Mouse (Mus musculus): Measurements from ENCODE around the gene Pnmt. TPM values are rescaled to one million over a fixed set of nuclear protein-coding genes. Genes with fewer than 3 reads are reported as not detected.

Pnmt gene
- polyA plus RNA-seq, 1 experiment from 2014 or later: 4.8 TPM

DNA sequence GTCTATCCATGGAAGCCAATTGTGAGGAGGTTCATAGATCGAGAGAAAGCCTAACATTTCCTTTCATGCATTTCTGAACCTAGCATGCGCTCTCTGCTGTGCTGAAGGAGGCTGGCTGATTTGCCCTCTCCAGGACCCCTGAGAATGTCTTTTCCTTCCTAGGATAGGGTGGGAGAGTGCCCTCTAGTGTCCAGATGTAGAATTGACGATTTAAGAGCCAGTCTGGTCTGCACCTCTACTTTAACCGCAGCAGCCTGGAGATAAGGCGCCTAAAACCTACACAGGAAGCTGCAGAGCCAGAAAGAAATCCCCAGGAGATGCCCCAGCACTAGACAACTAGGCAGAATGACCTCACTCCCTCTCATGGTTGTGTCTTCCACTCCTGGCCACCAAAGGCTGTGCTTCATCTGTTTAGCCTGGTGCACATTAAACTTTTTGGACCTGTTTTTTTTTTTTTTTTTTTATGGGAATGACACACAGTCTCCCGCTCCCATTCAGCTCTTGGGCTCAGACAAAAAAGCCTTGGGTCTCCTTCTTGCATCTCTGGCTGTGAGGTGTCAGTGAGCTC, 30.4 kb upstream of the Pnmt start:
- Histone ChIP-seq H3K27ac (ENCODE audit: low read depth, low read length) (no peak overlapping the region), H3K4me3 (ENCODE audit: low read depth, low read length) (no peak overlapping the region), H3K4me2 (no peak overlapping the region), H3K9me3 (replicated peaks; ENCODE audit: control insufficient read depth, low read length) (no peaks in the 10 kb centered on the region), H3K36me3 (ENCODE audit: control insufficient read depth, insufficient read depth, low read length) (no peaks in the 10 kb centered on the region), H3K4me1 (ENCODE audit: control insufficient read depth, insufficient read depth, low read length) (peaks cover 28% of the 10 kb centered on the region), H3K9ac (ENCODE audit: low read depth, low read length) (no peak overlapping the region), H3K27me3 (ENCODE audit: control insufficient read depth, insufficient read depth, low read length) (peaks cover 38% of the 10 kb centered on the region)
- 8% methylated on average over 6 of the region's 6 CpGs for WGBS (ENCODE audit: insufficient replicate concordance)
- no peak for ATAC-seq (replicated peaks; ENCODE audit: insufficient number of reproducible peaks, low FRiP score, low TSS enrichment)

DNA sequence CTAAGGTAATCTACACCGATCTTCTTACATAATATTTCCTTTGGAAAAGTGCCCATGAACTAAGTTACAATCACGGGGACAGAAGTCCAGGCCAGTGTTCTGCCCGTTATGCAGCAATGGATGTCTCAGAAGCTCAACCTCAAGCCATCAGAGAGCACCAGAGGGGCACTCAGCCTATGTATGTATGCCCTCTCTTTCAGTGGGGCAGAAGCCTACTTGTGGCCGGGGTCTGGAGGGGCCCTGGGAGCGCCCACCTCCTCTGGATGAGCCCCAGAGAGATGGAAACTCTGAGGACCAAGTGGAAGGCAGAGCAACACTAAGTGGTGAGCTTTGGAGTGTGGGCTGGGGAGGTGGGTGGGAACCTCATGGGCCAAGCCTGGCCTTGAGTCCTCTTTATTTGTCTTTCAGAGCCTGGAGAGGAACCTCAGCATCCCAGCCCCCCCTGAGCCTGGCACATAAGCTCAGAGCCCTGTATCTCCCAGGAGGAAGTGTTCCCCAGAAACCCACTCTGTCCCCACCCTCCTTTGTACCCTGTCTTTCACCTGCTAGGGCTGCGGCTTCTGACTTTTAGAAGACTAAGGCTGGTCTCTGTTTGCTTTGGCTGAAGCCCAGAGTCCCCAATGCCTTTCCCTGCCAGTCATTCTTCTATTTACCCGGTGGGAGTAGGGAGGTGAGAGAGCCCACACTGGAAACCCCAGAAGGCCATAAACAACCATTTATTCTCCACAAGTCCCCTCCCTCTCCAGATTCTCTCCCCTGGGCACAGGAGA, 29.4 kb upstream of the Pnmt start:
- Histone ChIP-seq H3K36me3 (ENCODE audit: control insufficient read depth, insufficient read depth, low read length) (no peaks in the 10 kb centered on the region), H3K4me3 (ENCODE audit: low read depth, low read length) (no peak overlapping the region), H3K4me1 (ENCODE audit: control insufficient read depth, insufficient read depth, low read length) (peaks cover 35% of the 10 kb centered on the region), H3K9ac (ENCODE audit: low read depth, low read length) (peak overlapping the region; percentile 89; the same call in 1 of the 2 replicates), H3K27me3 (ENCODE audit: control insufficient read depth, insufficient read depth, low read length) (peaks cover 29% of the 10 kb centered on the region), H3K4me2 (peak overlapping the region; percentile 80), H3K27ac (ENCODE audit: low read depth, low read length) (peak overlapping the region; percentile 84), H3K9me3 (replicated peaks; ENCODE audit: control insufficient read depth, low read length) (no peaks in the 10 kb centered on the region)
- no peak for ATAC-seq (replicated peaks; ENCODE audit: insufficient number of reproducible peaks, low FRiP score, low TSS enrichment)
- 71% methylated on average over 7 of the region's 7 CpGs for WGBS (ENCODE audit: insufficient replicate concordance)

DNA sequence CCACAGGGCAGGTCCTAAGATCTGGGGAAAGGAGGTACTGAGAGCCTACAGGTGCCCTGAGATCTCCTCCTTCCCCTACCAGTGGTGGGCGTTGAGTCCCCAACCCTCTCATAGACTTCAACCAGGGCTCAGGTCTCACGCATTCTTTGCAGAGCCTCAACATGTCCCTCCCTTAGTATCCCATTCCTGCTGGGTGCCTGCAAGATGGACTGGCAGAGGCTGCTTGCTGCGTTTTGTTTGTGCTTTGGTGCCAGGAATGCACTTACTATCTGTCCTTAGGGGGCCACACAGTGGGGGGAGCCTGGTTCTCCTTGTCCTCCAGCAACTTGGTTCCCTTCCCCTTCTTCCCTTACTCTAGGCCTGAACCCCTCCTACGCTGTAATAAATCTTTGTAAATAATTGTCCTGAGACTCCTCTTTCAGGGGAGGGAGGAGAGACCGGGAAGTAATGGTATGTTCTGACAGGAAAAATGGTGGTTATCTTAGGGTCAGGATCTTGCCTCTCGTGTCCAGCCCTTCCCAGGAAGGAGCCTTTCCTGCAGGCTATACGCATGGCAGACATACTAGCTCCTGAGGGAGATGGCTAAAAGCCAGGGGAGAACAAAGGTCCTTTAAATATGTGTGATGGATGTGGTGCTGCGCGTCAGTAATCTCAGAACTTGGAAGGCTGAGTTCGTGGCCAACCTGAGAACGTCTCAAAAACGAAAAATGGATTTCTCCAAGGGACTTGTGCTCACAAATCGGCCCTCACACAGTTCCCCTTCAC, 28.7 kb upstream of the Pnmt start:
- Histone ChIP-seq H3K4me1 (ENCODE audit: control insufficient read depth, insufficient read depth, low read length) (peaks cover 35% of the 10 kb centered on the region), H3K4me2 (peak overlapping the region; percentile 80), H3K4me3 (ENCODE audit: low read depth, low read length) (peak overlapping the region; percentile 85), H3K27ac (ENCODE audit: low read depth, low read length) (peak overlapping the region; percentile 84), H3K36me3 (ENCODE audit: control insufficient read depth, insufficient read depth, low read length) (no peaks in the 10 kb centered on the region), H3K9me3 (replicated peaks; ENCODE audit: control insufficient read depth, low read length) (no peaks in the 10 kb centered on the region), H3K27me3 (ENCODE audit: control insufficient read depth, insufficient read depth, low read length) (peaks cover 21% of the 10 kb centered on the region), H3K9ac (ENCODE audit: low read depth, low read length) (peak overlapping the region; percentile 89)
- ATAC-seq (replicated peaks; ENCODE audit: insufficient number of reproducible peaks, low FRiP score, low TSS enrichment): peak; percentile 11; the same call in 1 of the 2 replicates
- WGBS (ENCODE audit: insufficient replicate concordance): 11% methylated on average over 13 of the region's 13 CpGs

DNA sequence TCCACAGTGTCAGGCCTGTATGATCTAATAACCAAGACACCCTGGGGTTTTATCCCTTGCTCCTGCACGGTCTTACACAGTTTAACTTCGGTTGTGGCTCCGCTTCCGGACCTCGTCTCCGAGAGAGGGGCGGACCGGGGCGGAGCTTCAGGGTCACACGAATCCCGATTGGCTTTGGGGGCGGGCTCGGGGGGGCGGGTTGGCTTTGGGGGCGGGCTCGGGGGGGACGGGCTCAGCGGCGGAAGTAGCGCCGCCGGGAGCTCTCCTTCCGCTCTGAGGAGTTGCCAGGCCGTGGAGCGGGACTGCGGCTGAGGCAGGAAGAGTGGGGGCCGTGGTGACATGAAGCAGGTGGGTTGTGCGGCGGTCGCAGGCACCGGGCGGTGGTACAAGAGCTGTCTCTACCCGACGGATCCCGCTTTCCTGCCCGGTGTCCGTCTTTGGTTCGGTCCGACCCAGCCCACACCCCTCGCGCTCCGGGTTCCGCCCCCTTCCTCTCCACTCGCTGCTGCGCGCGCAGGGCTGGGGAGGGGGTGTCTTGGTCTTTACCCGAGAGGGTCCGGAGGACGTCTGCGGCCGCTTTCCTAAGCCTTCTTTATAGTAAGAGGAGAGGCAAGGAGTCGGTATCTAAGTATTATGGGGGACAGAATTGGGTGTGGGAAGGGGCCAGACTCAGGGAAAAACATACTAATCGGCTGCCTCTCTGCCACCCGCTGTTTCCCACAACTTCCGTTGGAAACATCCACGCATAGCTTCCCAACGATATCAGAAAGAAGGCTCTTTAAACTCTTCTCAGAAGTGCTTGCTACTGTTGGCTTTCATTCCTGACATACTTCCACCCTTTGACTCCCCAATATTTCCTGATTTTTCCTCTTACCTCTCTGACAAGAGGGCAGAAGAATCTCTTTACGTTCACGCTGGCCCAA, 27.8 kb upstream of the Pnmt start, which contains the start of gene Stard3:
Stard3 (plus strand) TSS at position 208 of the 923 bp plus-strand sequence.
- Histone ChIP-seq H3K9ac (ENCODE audit: low read depth, low read length) (peak within 1 kb of the TSS; percentile 89), H3K9me3 (replicated peaks; ENCODE audit: control insufficient read depth, low read length) (no peaks in the 10 kb centered on the region), H3K36me3 (ENCODE audit: control insufficient read depth, insufficient read depth, low read length) (no peaks in the 10 kb centered on the region), H3K27ac (ENCODE audit: low read depth, low read length) (peak within 1 kb of the TSS; percentile 84), H3K27me3 (ENCODE audit: control insufficient read depth, insufficient read depth, low read length) (peaks cover 13% of the 10 kb centered on the region), H3K4me1 (ENCODE audit: control insufficient read depth, insufficient read depth, low read length) (peaks cover 35% of the 10 kb centered on the region), H3K4me3 (ENCODE audit: low read depth, low read length) (peak within 1 kb of the TSS; percentile 85), H3K4me2 (peak within 1 kb of the TSS; percentile 80)
- ATAC-seq (replicated peaks; ENCODE audit: insufficient number of reproducible peaks, low FRiP score, low TSS enrichment): peak; percentile 82
- WGBS (ENCODE audit: insufficient replicate concordance): under 1% methylated on average over 59 of the region's 60 CpGs

DNA sequence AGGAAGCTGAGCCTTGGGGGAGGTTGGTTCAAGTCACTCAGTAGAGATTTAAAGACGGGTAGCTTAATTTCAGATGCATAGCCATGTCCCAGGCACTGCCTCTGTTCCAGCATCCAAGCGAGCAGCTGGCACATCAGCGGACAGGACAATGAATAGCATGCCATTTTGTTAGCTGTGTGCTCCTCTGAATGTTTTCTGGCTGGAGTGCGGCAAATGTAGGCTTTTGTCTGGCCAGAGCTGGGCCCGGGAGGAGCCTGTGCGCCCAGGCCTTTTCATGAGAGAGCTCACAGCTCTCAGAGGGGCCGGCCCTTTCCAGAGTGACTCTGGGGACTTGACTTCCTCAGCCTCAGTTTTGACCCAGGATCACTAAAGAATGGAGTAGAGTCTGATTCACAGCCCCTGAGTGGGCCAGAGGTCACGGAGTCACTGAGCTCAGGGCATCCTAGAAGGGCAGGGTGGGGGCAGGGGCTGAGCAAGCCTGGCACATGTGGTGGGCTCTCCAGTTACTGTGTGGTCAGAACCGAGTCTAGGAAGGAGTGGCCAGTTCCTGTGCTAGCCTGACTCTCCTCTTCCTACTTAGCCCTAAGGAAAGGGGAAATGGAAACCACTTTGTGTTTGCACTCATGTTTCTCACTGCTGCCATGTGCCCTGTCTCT, 25.3 kb upstream of the Pnmt start:
- H3K27ac ChIP-seq (ENCODE audit: low read depth, low read length): no peak overlapping the region
- no peak for ATAC-seq (replicated peaks; ENCODE audit: insufficient number of reproducible peaks, low FRiP score, low TSS enrichment)
- H3K36me3 ChIP-seq (ENCODE audit: control insufficient read depth, insufficient read depth, low read length): no peaks in the 10 kb centered on the region
- no peaks in the 10 kb centered on the region for H3K27me3 ChIP-seq (ENCODE audit: control insufficient read depth, insufficient read depth, low read length)
- H3K4me3 ChIP-seq (ENCODE audit: low read depth, low read length): no peak overlapping the region
- H3K9me3 ChIP-seq (replicated peaks; ENCODE audit: control insufficient read depth, low read length): no peaks in the 10 kb centered on the region
- H3K4me1 ChIP-seq (ENCODE audit: control insufficient read depth, insufficient read depth, low read length): peaks cover 38% of the 10 kb centered on the region
- H3K9ac ChIP-seq (ENCODE audit: low read depth, low read length): peak overlapping the region; percentile 22; the same call in 1 of the 2 replicates
- H3K4me2 ChIP-seq: peak overlapping the region; percentile 24
- 67% methylated on average over 9 of the region's 9 CpGs for WGBS (ENCODE audit: insufficient replicate concordance)

DNA sequence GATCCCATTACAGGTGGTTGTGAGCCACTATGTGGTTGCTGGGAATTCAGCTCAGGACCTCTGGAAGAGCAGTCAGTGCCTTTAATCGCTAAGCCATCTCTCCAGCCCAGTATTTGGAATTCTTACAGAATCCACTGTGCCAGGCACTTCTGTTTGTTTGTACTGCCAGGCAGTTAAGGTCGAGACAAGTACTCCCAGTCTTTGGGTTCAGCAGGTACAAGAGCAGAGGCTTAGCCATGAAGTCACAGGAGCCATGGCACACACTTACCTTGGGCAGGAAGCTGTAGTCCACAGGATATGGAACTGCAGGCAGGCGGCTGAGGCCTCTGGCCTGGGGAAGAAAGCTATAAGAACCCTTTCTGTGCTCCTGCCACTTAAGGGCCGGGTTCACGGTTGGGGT, 22.4 kb upstream of the Pnmt start:
- H3K9me3 ChIP-seq (replicated peaks; ENCODE audit: control insufficient read depth, low read length): no peaks in the 10 kb centered on the region
- H3K4me1 ChIP-seq (ENCODE audit: control insufficient read depth, insufficient read depth, low read length): peaks cover 48% of the 10 kb centered on the region
- no peaks in the 10 kb centered on the region for H3K36me3 ChIP-seq (ENCODE audit: control insufficient read depth, insufficient read depth, low read length)
- no peak for ATAC-seq (replicated peaks; ENCODE audit: insufficient number of reproducible peaks, low FRiP score, low TSS enrichment)
- 0 out of 2 replicates have a peak overlapping the region, but pooled peaks have one; percentile 5 for H3K9ac ChIP-seq (ENCODE audit: low read depth, low read length)
- no peaks in the 10 kb centered on the region for H3K27me3 ChIP-seq (ENCODE audit: control insufficient read depth, insufficient read depth, low read length)
- no peak overlapping the region for H3K4me2 ChIP-seq
- no peak overlapping the region for H3K27ac ChIP-seq (ENCODE audit: low read depth, low read length)
- H3K4me3 ChIP-seq (ENCODE audit: low read depth, low read length): no peak overlapping the region
- 75% methylated on average over 5 of the region's 5 CpGs for WGBS (ENCODE audit: insufficient replicate concordance)

DNA sequence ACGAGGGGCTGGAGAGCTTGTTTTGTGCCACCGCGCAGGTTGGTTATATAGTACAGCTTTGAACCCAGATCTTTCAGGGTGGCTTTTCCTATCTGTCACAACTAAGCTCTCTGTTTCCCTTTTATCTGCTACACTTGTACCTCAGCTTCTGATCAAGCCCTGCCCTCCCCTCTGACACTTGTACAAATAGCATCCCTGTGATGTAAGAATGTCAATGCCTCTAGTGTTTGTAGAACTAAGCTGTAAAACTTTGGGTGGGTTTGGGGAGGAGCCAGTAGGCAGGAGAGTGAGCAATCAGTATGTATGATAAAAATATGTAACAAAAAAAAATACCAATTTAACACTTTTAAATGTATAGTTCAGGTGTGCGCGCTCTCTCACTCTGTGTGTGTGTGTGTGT, 21.8 kb upstream of the Pnmt start:
- Histone ChIP-seq H3K9me3 (replicated peaks; ENCODE audit: control insufficient read depth, low read length) (no peaks in the 10 kb centered on the region), H3K4me1 (ENCODE audit: control insufficient read depth, insufficient read depth, low read length) (peaks cover 45% of the 10 kb centered on the region), H3K27ac (ENCODE audit: low read depth, low read length) (no peak overlapping the region), H3K4me3 (ENCODE audit: low read depth, low read length) (no peak overlapping the region), H3K36me3 (ENCODE audit: control insufficient read depth, insufficient read depth, low read length) (no peaks in the 10 kb centered on the region), H3K9ac (ENCODE audit: low read depth, low read length) (no peak overlapping the region), H3K4me2 (no peak overlapping the region), H3K27me3 (ENCODE audit: control insufficient read depth, insufficient read depth, low read length) (no peaks in the 10 kb centered on the region)
- WGBS (ENCODE audit: insufficient replicate concordance): 88% methylated on average over 5 of the region's 5 CpGs
- no peak for ATAC-seq (replicated peaks; ENCODE audit: insufficient number of reproducible peaks, low FRiP score, low TSS enrichment)
